Mouse (Mus musculus) lung, embryonic 16.5 days (tissue): ENCODE measurements around the gene 1700029P11Rik. TPM values are rescaled to one million over a fixed set of nuclear protein-coding genes. Genes with fewer than 3 reads are reported as not detected.

Source experiments
- ATAC-seq: fragments of 200-750 bp; cut with Nextera tagmentation; 2 replicates; pipeline ENCODE4 v1.8.0; 2017; ENCODE audit warnings: low read depth, mild to moderate bottlenecking, moderate library complexity
- H3K27ac ChIP-seq: fragments of 300-500 bp; sonication (generic); 2 replicates; pipeline ENCODE4 v1.5.1; 2014; ENCODE audit warnings: mild to moderate bottlenecking, control low read depth, low read length
- H3K27me3 ChIP-seq: fragments of 300-500 bp; sonication (generic); 2 replicates; pipeline ENCODE4 v1.6.1; 2014; ENCODE audit warnings: low read depth, low read length, mixed read lengths; ENCODE audit not compliant: control insufficient read depth, insufficient read depth
- H3K36me3 ChIP-seq: fragments of 300-500 bp; sonication (generic); 2 replicates; pipeline ENCODE4 v1.6.1; 2014; ENCODE audit warnings: low read length; ENCODE audit not compliant: control insufficient read depth, insufficient read depth
- H3K4me1 ChIP-seq: fragments of 300-500 bp; sonication (generic); replicated peaks from 2 replicates; pipeline ENCODE4 v1.6.1; 2014; ENCODE audit warnings: low read length, mixed read lengths; ENCODE audit not compliant: control insufficient read depth, insufficient read depth
- H3K4me2 ChIP-seq: fragments of 300-500 bp; sonication (generic); 2 replicates; pipeline ENCODE4 v1.6.1; 2014; ENCODE audit warnings: low read depth, low read length, control low read depth
- H3K4me3 ChIP-seq: fragments of 300-500 bp; sonication (generic); 2 replicates; pipeline ENCODE4 v1.5.1; 2014; ENCODE audit warnings: mild to moderate bottlenecking, low read length, control low read depth
- H3K9ac ChIP-seq: fragments of 300-500 bp; sonication (generic); 2 replicates; pipeline ENCODE4 v1.6.1; 2014; ENCODE audit warnings: low read length, control low read depth
- H3K9me3 ChIP-seq: fragments of 300-500 bp; sonication (generic); 2 replicates; pipeline ENCODE4 v1.6.1; 2016; ENCODE audit warnings: low read length; ENCODE audit not compliant: control insufficient read depth
- WGBS: fragments of 180-500 bp; shearing (Covaris S2); extraction: QIAGEN DNeasy Blood & Tissue Kit; methylation state at CpG from one replicate; pipeline ENCODE4 v1.1.7; 2014; 5-methylcytosine and 5-hydroxymethylcytosine counted together
- polyA plus RNA-seq: library from polyadenylated mRNA; unstranded; fragments of >200 nt; fragmentation: Nextera tagmentation; extraction: Ambion mirVana; gene quantifications from 2 replicates; pipeline ENCODE4 v1.2.1, GENCODE M21; 2015

Gene 1700029P11Rik
- polyA plus RNA-seq, 1 experiment from 2014 or later = not detected

DNA sequence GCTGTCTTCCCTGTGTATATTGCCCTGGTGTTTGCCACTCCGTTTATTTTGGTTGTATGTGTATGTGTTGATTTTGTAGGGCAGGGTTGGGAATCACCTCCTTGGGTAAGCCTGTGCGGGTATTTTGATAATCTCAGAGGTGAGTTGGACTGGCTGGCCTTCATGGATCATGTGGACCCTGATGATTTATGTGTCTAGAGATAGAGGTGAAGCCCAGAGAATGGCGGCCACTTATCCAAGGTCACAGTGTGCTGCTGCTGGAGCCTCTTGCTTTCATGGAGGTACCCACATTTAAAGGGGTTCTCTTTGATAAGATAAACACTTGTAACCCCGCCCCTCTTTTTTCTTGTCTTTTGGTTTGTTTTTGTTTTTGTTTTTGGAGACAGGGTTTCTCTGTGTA, 40.6 kb upstream of the 1700029P11Rik start:
- no peaks in the 10 kb centered on the region for H3K9me3 ChIP-seq
- no peaks in the 10 kb centered on the region for H3K36me3 ChIP-seq
- peaks cover 17% of the 10 kb centered on the region for H3K4me1 ChIP-seq
- H3K27me3 ChIP-seq = no peaks in the 10 kb centered on the region; the same call in 1 of the 2 replicates
- H3K4me2 ChIP-seq = no peak overlapping the region
- 77% methylated on average over 4 of the region's 4 CpGs for WGBS
- no peak overlapping the region for H3K27ac ChIP-seq
- ATAC-seq = no peak
- no peak overlapping the region for H3K4me3 ChIP-seq
- H3K9ac ChIP-seq = no peak overlapping the region

DNA sequence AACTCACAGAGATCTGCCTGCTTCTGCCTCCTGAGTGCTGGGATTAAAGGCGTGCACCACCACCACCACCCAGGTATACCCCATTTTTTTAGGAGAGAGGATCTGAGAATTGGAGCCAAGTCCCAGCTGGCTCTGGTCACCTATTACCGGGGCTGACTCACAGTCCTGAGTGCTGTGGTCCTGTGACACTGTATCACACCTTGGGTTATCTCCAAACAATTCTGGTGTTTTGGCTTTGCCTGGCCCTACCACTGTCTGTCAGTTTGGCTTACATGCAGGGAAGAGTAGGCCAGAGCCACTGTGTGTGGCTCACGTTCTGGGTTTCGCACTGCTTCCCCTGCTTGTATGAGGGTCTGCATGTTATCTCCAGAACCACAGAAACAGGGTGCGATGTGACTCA, 40.1 kb upstream of the 1700029P11Rik start:
- H3K9me3 ChIP-seq = no peaks in the 10 kb centered on the region
- no peaks in the 10 kb centered on the region for H3K36me3 ChIP-seq
- no peak for ATAC-seq
- H3K27ac ChIP-seq = no peak overlapping the region
- peaks cover 17% of the 10 kb centered on the region for H3K4me1 ChIP-seq
- no peak overlapping the region for H3K4me3 ChIP-seq
- WGBS = 82% methylated on average over 5 of the region's 5 CpGs
- no peak overlapping the region for H3K9ac ChIP-seq
- no peak overlapping the region for H3K4me2 ChIP-seq
- no peaks in the 10 kb centered on the region; the same call in 1 of the 2 replicates for H3K27me3 ChIP-seq

GRCm38 (mm10) chr15:81941010-81941409, 39.3 kb upstream of the 1700029P11Rik start:
- Histone ChIP-seq H3K36me3 (no peaks in the 10 kb centered on the region), H3K4me2 (no peak overlapping the region), H3K27ac (no peak overlapping the region), H3K4me3 (no peak overlapping the region), H3K4me1 (peaks cover 17% of the 10 kb centered on the region), H3K9ac (no peak overlapping the region), H3K27me3 (no peaks in the 10 kb centered on the region; the same call in 1 of the 2 replicates), H3K9me3 (no peaks in the 10 kb centered on the region)
- WGBS = 86% methylated on average over 2 of the region's 2 CpGs
- ATAC-seq = no peak

DNA sequence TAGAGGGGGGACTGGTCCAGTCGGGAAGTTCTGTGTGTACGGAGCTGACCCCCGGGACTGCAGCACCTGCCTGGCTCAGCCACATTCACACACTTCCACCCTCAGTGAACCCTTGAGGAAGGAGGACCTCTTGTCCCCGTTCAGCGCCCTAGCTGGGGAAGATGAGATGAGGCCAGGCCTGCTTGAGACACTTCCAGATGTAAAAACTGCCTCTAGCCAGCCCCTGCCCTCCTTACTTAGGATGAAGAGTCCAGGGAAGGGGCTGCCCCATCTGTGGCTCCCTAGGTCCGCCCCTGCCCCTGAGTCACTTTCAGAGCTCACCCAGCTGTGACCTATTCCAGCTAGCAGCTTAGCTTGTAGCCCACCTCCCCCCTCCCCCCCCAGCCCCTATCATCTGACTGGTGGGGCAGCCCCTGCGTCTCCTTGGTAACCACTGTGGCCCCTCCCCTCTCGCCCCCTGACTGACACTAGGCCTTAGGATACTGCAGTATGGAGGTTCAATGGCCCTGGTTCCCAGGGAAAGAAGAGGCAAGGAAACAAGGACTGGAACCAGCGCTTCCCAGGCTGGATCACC, 37.1 kb upstream of the 1700029P11Rik start:
- Histone ChIP-seq H3K27ac (no peak overlapping the region), H3K4me3 (no peak overlapping the region), H3K9me3 (no peaks in the 10 kb centered on the region), H3K9ac (no peak overlapping the region), H3K4me1 (no peaks in the 10 kb centered on the region), H3K36me3 (no peaks in the 10 kb centered on the region), H3K4me2 (no peak overlapping the region), H3K27me3 (no peaks in the 10 kb centered on the region)
- no peak; the same call in 1 of the 2 replicates for ATAC-seq
- 23% methylated on average over 9 of the region's 9 CpGs for WGBS

GRCm38 (mm10) chr15:81949076-81949475, 31.3 kb upstream of the 1700029P11Rik start:
- Histone ChIP-seq H3K27me3 (no peaks in the 10 kb centered on the region), H3K27ac (no peak overlapping the region), H3K4me1 (no peaks in the 10 kb centered on the region), H3K4me3 (no peak overlapping the region), H3K9ac (no peak overlapping the region), H3K9me3 (no peaks in the 10 kb centered on the region), H3K36me3 (peaks cover 7% of the 10 kb centered on the region), H3K4me2 (no peak overlapping the region)
- 72% methylated on average over 10 of the region's 10 CpGs for WGBS
- no peak for ATAC-seq

DNA sequence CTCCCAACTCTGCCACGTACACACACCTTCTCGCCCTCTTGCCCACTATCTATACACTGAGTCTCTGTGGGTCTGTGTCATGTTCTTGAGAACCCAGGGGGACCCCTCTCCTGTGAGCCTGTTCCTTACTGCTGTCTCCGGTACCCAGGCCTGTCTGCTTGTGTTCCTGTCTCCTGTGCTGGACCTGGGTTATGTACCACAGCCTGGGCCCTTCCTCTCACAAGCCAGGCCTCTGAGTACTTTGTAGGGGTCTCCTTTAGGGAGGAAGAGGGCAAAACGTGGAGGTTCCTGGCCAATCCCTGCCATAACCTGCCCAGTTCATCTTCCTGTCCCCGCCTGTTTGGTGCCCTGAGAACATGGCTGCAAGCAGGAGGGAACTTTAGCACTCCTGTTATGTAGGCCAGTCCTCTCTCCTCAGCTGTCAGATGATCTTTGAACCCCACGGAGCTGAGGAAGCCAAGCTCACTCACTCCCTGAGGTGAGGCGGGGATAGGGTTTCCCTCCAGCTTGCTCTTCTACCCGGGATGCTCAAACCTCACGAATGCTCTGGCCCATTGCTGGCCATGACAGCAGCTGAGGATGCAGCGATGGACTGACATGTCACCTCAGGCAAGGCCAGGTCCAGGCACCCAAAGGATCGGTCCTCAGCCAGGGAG, 30.7 kb upstream of the 1700029P11Rik start:
- no peaks in the 10 kb centered on the region for H3K9me3 ChIP-seq
- no peak for ATAC-seq
- no peaks in the 10 kb centered on the region for H3K4me1 ChIP-seq
- H3K27ac ChIP-seq = no peak overlapping the region
- H3K4me2 ChIP-seq = no peak overlapping the region
- no peak overlapping the region for H3K4me3 ChIP-seq
- H3K36me3 ChIP-seq = peaks cover 11% of the 10 kb centered on the region
- H3K27me3 ChIP-seq = no peaks in the 10 kb centered on the region
- WGBS = 69% methylated on average over 11 of the region's 11 CpGs
- no peak overlapping the region for H3K9ac ChIP-seq

GRCm38 (mm10) chr15:81950716-81951115, 29.6 kb upstream of the 1700029P11Rik start:
- H3K4me3 ChIP-seq = no peak overlapping the region
- H3K9me3 ChIP-seq = no peaks in the 10 kb centered on the region
- H3K27ac ChIP-seq = no peak overlapping the region
- H3K27me3 ChIP-seq = no peaks in the 10 kb centered on the region
- H3K4me1 ChIP-seq = no peaks in the 10 kb centered on the region
- WGBS = 79% methylated on average over 5 of the region's 5 CpGs
- H3K9ac ChIP-seq = no peak overlapping the region
- no peak for ATAC-seq
- H3K36me3 ChIP-seq = peaks cover 20% of the 10 kb centered on the region
- no peak overlapping the region for H3K4me2 ChIP-seq

DNA sequence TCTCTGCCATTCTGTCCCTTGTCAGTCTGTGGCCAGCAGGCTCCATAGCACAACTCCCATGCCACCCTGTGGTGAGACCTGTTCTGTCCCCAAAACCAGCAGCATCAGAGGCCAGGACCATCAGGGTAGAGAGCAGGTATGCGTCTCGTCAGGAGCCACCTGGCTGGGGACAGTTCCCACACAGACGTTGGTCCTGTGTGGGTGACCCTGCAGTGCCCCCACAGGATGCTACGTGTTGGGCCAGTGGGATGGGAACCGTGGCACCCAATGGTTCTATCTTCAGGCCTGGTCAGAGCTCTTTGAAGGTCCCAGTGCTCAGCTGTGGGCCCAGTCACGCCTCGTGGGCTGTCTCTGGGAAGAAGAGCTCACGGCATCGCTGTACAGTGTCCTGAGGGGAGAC, 29.2 kb upstream of the 1700029P11Rik start:
- Histone ChIP-seq H3K4me2 (no peak overlapping the region), H3K27ac (no peak overlapping the region), H3K27me3 (no peaks in the 10 kb centered on the region), H3K4me3 (no peak overlapping the region), H3K36me3 (peaks cover 22% of the 10 kb centered on the region), H3K9ac (no peak overlapping the region), H3K9me3 (no peaks in the 10 kb centered on the region), H3K4me1 (no peaks in the 10 kb centered on the region)
- ATAC-seq = 0 out of 2 replicates have a peak, but pooled peaks have one; percentile 15
- 82% methylated on average over 9 of the region's 9 CpGs for WGBS

DNA sequence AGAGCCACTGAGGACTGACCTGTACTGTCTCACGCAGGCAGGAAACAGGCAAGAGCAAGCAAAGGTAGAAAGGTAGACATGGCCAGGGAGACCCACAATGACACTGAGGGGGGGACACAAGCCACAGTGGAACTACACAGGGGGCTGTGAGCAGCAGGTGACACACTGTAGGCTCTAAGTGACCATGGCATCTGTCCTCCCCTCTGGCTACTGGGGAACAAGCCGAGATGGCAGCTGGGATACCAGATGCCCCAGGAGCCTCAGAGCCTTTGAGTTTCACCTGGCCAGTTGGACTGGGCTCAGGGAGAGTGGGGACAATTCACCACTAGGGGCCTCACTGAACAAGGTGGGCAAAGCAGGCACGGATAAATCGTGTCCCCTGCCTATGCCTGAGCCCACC, 28.0 kb upstream of the 1700029P11Rik start:
- ATAC-seq = no peak
- no peak overlapping the region for H3K9ac ChIP-seq
- H3K9me3 ChIP-seq = no peaks in the 10 kb centered on the region
- 83% methylated on average over 4 of the region's 4 CpGs for WGBS
- H3K27ac ChIP-seq = no peak overlapping the region
- no peaks in the 10 kb centered on the region for H3K27me3 ChIP-seq
- no peak overlapping the region for H3K4me2 ChIP-seq
- no peak overlapping the region for H3K4me3 ChIP-seq
- H3K36me3 ChIP-seq = peaks cover 25% of the 10 kb centered on the region
- H3K4me1 ChIP-seq = no peaks in the 10 kb centered on the region
